Mouse (Mus musculus) C2C12 (cell line): ENCODE results near the gene Adat3.

Experiments
- CTCF ChIP-seq: IDR thresholded peaks from one replicate; pipeline ENCODE4 v1.5.1; 2011; ENCODE audit not compliant: control insufficient read depth, insufficient read depth, insufficient read length
- MAX ChIP-seq: IDR thresholded peaks from one replicate; pipeline ENCODE4 v1.6.1; 2011; ENCODE audit warnings: mild to moderate bottlenecking, control low read depth
- MYOD1 ChIP-seq: IDR thresholded peaks from one replicate; pipeline ENCODE4 v1.6.1; 2011; ENCODE audit warnings: low read depth; ENCODE audit not compliant: control insufficient read depth, insufficient read length
- MYOG ChIP-seq: IDR thresholded peaks from one replicate; pipeline ENCODE4 v1.6.1; 2011; ENCODE audit not compliant: control insufficient read depth, insufficient read length; ENCODE audit errors: extremely low read depth
- USF1 ChIP-seq: IDR thresholded peaks from one replicate; pipeline ENCODE4 v1.6.1; 2011; ENCODE audit warnings: low read depth, mild to moderate bottlenecking, control low read depth, moderate library complexity

DNA sequence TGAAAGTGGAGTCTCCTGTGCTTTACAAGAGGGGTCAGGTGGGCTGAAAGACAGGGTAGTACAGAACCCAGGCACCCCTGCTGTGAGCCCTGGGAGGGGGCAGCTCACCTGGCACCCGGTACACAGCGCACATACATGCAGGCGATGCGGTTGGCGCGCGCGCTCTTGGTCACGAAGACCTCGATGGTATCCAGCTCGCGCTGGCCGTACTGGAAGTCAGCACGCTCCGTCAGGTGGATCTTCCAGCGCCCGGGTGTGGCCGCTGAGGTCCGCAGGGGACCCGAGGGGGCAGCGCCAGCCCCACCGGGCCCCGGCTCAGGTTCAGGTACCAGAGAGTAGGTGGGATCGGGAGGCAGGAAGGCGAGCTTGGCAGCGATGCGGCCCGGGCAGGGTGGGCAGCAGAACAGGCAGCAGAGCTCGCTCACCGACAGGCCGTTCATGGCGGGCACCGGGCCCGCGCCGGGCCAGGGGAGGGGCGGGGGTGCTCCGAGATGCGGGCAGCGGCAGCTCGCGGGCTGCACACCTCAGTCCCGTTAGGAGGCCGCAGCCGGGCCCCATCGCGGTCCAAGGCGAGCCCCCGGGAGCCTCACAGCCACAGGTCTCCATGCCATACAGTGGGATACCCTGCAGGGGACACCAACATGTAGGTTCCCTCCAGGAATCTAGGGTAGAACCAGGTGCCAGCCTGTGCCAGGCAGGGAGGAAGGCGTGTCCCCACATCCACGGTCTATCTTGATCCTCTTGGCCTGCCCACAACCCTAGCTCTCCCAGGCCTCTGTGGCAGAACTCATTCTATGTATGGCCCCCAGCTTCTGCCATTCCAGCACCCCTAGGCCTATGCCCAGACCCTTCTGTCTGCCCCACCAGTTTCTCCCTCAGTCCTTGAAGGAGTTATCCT is 16.0 kb upstream of the Adat3 start:
- TF ChIP-seq USF1, result no peak
- TF ChIP-seq CTCF, result no peak
- TF ChIP-seq MYOG, result no peak
- no peak for TF ChIP-seq MYOD1
- TF ChIP-seq MAX, result no peak
